Mouse (Mus musculus) embryonic stem cell, embryonic (primary cell): ENCODE results near the gene App.

ENCODE experiments used
- CTCF ChIA-PET, 4 experiments: fragments of 300-600 bp in 2 of 4; fragments of 350-600 bp in 2 of 4; sonication (Branson Sonifier 250); formaldehyde crosslinking; loops; one replicate each; lab custom pipeline; 2022; ENCODE audit warnings: inconsistent platforms in 2 of 4; lab: Charles Lee
- POLR2A ChIA-PET, 4 experiments: fragments of 300-600 bp in 2 of 4; fragments of 350-600 bp in 2 of 4; sonication (Branson Sonifier 250); formaldehyde crosslinking; loops; one replicate each; lab custom pipeline; 2022; ENCODE audit warnings: antibody characterized with exemption in 4 of 4, inconsistent platforms in 1 of 4; lab: Charles Lee

Gene App

DNA sequence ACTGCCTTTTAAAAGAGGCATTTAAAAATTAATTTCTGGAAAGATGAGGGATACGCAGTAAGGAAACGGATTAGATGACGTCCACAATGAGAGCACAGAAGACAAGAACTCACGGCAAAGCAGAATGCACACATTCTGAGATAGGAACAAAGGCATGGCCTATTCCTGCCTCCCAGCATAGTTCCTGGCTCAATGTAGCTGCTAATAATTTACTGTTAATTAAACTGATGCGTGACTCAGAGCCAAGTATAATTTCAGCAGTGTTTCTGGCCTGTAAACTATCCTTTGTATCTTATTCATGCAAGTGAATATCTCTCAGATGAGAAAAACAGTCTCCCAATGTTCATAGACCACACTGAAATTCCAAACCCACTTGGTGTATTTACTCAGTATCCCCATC is 154.3 kb downstream of the App start:
- ChIA-PET POLR2A (no interaction called here), CTCF (no interaction called here)

DNA sequence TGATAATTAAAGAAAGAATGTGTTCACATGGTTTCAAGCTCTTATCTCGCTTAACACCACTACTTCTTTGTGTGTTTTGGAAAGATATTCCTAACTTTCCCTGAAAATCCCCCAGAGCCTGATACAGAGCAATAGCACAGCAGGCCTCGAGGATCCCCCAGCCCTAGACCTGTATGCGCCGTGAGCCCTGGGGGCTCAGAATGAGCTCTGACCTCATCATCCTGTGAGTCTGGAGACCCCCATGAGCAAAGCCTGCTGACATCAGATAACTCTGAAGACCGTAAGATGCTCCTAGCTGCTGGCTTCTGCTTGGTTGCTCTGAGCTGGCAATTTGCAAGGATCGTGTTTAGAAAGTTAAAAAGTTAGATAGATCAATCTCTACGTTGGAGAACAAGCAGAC is 155.7 kb downstream of the App start:
- CTCF ChIA-PET, result no interaction called here
- POLR2A ChIA-PET, result interaction anchor here in 1 of 4 experiments (1.4 kb wide), 1 partner anchor 12 kb away, joined by 4 read pairs; no protein-coding TSS in a partner anchor

GRCm38 (mm10) chr16:85012695-85013094 is 160.9 kb downstream of the App start:
- CTCF ChIA-PET, result no interaction called here

GRCm38 (mm10) chr16:85012172-85012571 is 161.4 kb downstream of the App start:
- CTCF ChIA-PET, result no interaction called here

More at GRCm38 (mm10) chr16:85012695-85013094, 160.9 kb downstream of the App start:
- POLR2A ChIA-PET, result interaction anchor here in 1 of 4 experiments (1.0 kb wide), 1 partner anchor 8 kb away, joined by 3 read pairs; no protein-coding TSS in a partner anchor

DNA sequence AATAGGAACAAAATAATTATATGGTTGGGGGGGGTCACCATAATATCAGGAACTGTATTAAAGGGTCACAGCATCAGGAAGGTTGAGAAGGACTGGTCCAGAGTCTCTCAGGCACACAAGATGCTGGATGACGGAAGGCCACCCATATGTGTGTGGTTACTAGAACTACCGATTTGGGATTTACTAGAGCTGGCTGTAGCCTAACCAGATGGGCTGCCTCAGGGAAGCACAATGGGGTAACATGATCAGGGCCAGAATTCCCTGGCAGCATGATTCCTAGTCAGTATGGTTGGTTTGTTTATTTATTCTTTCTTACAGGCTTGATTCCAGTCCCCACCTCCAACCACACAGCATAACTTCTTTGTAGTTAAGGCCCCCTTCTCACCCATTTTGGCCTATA is 162.9 kb downstream of the App start:
- ChIA-PET CTCF (no interaction called here), POLR2A (no interaction called here)

More at GRCm38 (mm10) chr16:85012172-85012571, 161.4 kb downstream of the App start:
- POLR2A ChIA-PET, result interaction anchor here in 1 of 4 experiments (1.0 kb wide), 1 partner anchor 8 kb away, joined by 3 read pairs; no protein-coding TSS in a partner anchor

- CTCF ChIA-PET, result no interaction called here
Measured at GRCm38 (mm10) chr16:85008866-85009645, 164.5 kb downstream of the App start.

GRCm38 (mm10) chr16:85001939-85002556 is 171.5 kb downstream of the App start:
- CTCF ChIA-PET, result interaction anchor here in 1 of 4 experiments (0.6 kb wide), 1 partner anchor 16 kb away, joined by 5 read pairs; no protein-coding TSS in a partner anchor
- POLR2A ChIA-PET, result interaction anchor here in 1 of 4 experiments (0.5 kb wide), 1 partner anchor 131 kb away, joined by 5 read pairs; no protein-coding TSS in a partner anchor

More at GRCm38 (mm10) chr16:85008866-85009645, 164.5 kb downstream of the App start:
- POLR2A ChIA-PET, result no interaction called here

DNA sequence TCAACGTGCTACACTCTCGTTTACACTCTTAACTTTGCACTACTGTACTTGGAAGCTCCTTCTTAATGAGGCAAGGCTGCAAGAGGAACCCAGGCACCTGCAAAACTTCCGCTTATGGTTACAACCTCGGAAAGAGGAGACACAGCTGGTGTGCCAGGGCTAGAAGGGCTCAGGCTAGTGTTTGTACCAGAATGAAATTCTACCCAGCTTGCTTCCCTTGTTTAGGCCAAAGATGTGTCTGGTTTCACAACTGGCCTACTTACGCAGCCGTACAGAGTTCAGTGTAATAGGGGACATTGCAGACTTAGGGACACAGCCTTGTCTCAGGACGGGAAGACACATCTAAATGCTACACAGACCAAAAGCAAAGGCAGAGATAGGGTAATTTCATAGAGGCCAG is 173.3 kb downstream of the App start:
- ChIA-PET CTCF (no interaction called here), POLR2A (no interaction called here)

GRCm38 (mm10) chr16:84997551-84997950 is 176.0 kb downstream of the App start:
- ChIA-PET CTCF (no interaction called here), POLR2A (no interaction called here)

GRCm38 (mm10) chr16:84995441-84995867 is 178.1 kb downstream of the App start:
- ChIA-PET POLR2A (no interaction called here), CTCF (no interaction called here)

- CTCF ChIA-PET, result no interaction called here
Measured at GRCm38 (mm10) chr16:84992888-84993287, 180.7 kb downstream of the App start.

DNA sequence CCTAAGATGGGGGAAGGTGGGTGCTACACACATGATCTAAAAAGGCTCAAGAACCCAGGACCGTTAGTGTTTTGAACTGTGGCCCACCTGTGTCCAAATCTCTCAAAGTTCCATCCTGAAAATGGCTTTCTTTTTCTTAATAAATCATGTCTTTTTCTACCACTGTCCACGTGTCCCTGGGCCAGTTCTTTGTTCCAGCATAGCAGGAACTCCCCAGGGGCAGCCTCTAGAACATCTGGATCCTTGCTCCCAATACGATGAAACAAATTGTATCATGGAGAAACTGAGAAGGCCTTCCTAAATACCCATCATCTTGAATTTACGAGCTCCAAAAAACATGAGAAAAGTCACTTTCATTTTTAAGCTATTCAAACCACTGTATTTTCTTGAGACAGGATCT is 182.6 kb downstream of the App start:
- CTCF ChIA-PET, result no interaction called here
- POLR2A ChIA-PET, result no interaction called here

More at GRCm38 (mm10) chr16:84992888-84993287, 180.7 kb downstream of the App start:
- POLR2A ChIA-PET, result interaction anchor here in 1 of 4 experiments (0.6 kb wide), 1 partner anchor 188 kb away, joined by 3 read pairs; no protein-coding TSS in a partner anchor

DNA sequence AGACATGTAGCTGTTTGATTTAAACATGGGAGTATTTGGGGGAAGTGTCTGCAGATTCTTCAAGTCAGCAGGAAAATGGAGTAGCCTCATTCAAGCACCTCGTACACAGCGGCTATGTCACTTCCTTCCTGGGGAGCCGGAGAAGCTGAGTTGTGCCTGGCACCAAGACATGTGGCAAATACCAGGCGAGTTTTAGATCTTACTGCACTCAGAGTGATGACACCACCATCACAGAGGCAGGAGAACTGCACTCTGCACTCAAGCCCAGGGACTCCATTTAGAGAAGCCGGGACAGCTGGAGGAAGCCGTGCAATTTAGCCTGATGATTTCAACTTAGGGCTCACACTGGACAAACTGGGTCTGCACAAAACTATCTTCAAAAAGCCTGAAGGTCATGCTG is 183.6 kb downstream of the App start:
- ChIA-PET POLR2A (interaction anchor here in 1 of 4 experiments (0.6 kb wide), 1 partner anchor 190 kb away, joined by 3 read pairs; no protein-coding TSS in a partner anchor), CTCF (no interaction called here)

GRCm38 (mm10) chr16:84989476-84989875 is 184.1 kb downstream of the App start:
- CTCF ChIA-PET, result no interaction called here

DNA sequence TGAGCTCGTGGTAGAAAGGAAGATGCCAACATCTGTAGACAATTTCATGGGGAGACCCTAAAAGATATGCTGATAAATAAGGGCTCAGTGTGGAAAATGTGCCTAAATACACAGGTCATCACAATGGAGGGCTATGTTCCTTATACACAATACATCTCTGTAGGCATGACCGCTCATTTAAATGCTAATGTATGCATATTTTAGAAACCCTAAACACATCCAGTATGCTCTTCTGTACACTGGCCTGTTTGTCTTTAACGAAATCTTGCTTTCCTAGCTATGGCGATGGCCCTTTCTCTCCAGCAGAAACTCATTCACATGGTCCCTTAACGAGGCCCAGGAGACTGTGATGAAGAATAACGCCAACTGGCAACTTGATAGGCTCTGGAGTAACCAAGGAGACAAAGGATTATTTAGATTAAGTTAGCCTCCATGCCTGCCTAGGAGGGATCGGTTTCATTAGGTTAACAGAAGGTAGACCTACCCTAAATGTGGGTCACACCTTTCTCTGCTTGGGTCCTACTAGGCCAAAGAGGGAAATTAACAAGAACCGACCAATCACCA is 185.8 kb downstream of the App start:
- ChIA-PET CTCF (no interaction called here), POLR2A (interaction anchor here in 1 of 4 experiments (0.6 kb wide), 1 partner anchor 291 kb away, joined by 3 read pairs; no protein-coding TSS in a partner anchor)

More at GRCm38 (mm10) chr16:84989476-84989875, 184.1 kb downstream of the App start:
- POLR2A ChIA-PET, result interaction anchor here in 1 of 4 experiments (0.6 to 0.8 kb wide), 2 partner anchors 102 to 189 kb away, joined by 3 read pairs; no protein-coding TSS in a partner anchor

DNA sequence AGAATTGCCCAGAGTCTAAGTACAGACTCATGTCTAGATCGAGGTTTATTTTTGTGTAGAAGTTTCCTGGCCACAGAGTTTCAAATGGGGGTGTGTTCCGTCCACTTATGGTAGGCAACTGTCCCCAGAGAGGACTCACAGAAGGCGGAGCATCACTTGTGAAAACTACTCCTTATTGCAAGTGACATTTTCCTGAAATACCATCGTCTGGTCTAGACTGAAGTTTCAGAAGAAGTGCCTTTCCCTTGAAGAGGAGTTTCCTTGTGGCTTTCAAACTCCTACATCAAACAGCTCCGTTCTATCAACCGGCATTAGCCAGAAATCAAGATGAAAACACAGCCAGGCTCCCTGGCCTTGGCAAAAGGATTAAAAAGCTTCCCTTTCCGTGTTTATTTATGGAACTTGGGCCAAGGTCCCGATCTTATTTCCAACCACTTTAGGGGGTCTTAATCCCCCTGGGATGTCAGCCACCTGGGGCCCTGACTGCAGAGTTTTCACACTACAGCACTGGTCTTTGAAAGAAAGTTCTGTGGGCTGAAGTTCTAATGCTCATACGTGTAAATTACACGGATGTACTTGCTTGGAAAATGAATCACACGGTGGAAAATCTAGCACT is 187.4 kb downstream of the App start:
- POLR2A ChIA-PET, result interaction anchor here in 1 of 4 experiments (0.6 kb wide), 1 partner anchor 640 kb away, joined by 3 read pairs; no protein-coding TSS in a partner anchor
- CTCF ChIA-PET, result interaction anchor here in 1 of 4 experiments (0.5 kb wide), 1 partner anchor 16 kb away, joined by 5 read pairs; no protein-coding TSS in a partner anchor

DNA sequence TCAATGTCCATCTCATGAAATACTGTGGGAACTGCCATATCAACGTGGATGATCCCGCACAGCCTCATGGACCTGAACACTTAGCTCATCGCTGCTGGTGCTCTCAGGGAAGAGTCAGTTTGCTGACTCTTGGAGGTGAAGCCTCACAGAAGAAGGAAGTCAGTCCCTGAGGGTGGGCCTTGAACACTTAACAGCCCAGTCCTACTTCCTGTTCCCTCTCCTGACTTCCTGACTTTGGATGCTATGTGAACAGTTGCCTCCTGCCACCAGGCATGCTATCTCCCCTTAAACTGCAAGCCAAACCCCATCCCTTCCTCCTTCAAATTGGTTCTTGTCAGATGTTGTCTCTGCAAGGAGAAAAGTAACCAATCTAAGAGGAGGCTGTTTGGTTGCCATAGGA is 188.2 kb downstream of the App start:
- ChIA-PET CTCF (interaction anchor here in 1 of 4 experiments (0.5 kb wide), 1 partner anchor 17 kb away, joined by 5 read pairs; no protein-coding TSS in a partner anchor), POLR2A (interaction anchor here in 1 of 4 experiments (0.6 kb wide), 3 partner anchors 12 to 641 kb away, joined by 3 read pairs; no protein-coding TSS in a partner anchor)

DNA sequence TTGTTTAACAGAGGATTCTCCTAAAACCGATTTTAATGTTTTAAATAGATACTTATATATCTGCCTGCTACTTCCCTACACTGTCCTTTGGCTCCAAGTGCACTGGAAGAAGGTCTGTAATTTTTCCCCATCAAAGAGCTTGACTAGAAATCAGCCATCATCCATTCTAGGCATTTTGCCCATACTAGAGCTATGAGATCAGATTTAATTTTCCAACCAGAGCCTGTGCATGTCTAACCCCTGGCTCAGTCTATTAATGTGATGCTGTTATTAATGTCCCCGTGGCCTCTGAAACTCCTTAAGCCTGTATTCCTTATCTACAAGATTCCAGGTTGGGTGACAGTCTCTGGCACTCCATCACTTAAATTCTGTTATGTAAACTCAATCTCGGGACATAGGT is 190.1 kb downstream of the App start:
- POLR2A ChIA-PET, result no interaction called here

DNA sequence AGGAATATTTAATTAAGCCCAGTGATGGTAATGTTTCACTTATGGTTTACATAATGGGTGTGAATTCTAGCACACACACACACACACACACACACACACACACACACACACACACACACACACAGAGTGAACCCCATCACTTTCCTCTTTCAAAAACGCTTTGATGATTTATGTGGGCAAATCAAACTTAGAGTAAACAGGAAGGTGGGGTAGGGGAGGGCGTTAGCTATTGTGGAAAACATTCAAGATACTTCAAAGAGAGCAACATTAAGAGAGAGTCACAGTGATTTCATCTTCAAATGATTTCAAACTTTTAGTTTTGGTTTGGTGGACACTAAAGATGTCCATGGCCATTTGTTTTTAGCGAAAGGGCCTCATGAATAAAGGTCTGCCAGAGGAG is 191.0 kb downstream of the App start:
- ChIA-PET CTCF (no interaction called here), POLR2A (no interaction called here)

More for the DNA sequence above, 190.1 kb downstream of the App start:
- CTCF ChIA-PET, result no interaction called here
